8 mouse cellular contexts compared by ENCODE assay signal in the genomic region with DNA sequence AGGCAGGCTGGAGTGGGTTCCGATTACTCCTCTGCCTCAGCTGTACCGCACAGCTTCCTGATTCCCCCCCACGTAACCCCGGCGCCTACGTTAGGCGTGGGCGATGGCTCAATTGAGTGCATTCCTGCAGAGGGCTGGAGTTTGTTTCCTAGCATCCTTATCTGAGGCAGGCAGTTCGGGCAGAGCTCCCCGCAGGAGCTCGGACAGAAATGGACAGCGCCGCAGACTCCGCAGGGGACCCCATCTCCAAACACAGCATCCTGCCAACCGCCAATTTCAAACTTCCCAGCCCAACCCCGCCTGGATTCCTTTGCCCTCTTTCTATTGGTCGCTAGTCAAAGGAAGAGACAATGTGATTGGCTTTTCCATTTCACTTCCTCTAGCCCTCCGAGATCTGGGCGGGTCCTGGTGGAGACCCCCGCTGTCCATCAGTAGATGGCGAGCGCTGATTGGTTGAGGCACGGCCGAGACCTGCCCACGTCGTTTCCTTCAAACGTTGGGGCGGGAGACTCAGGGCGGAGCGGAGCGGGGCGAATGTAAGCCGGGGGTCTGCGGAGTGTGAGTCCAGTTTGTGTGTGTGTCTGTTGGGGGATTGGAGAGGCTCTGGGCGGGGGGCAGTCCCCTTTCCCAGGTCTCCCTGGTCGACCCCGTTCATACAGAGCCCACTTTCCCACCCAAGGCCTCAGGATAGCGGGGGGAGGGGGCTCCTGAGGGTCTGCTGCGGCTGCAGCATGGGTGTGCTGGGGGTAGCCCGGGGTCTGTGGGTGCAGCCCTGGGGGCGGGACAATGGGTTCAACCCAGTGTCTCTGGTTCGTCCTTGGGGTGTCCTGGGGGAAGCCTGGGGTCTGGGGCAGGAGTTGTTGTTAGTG. TPM values are rescaled to one million over a fixed set of nuclear protein-coding genes. Genes with fewer than 3 reads are reported as not detected.
DNase-seq lines count a peak whose midpoint lies in the region; ATAC-seq and TF ChIP-seq lines count a peak whose summit lies in the region.

Gene Cit, plus strand, starts transcription at position 513 of the 869 bp plus-strand sequence.

- H3K4me3 ChIP-seq in C2C12 (ENCODE audit: insufficient read depth, poor library complexity, severe bottlenecking) = peak within 1 kb of the TSS; percentile 91
- peak within 1 kb of the TSS; percentile 74 for H3K4me3 ChIP-seq in embryonic fibroblast, embryonic 13.5 days (ENCODE audit: insufficient read depth, low read length)
- peak within 1 kb of the TSS; percentile 95 for H3K4me3 ChIP-seq in heart, embryonic 10.5 days
- peak within 1 kb of the TSS; percentile 89 for H3K4me3 ChIP-seq in kidney, embryonic 14.5 days (ENCODE audit: low read length)
- peak within 1 kb of the TSS; percentile 69 for H3K4me3 ChIP-seq in limb, embryonic 15.5 days
- peak within 1 kb of the TSS; percentile 46 for H3K4me3 ChIP-seq in midbrain, postnatal 0 days (ENCODE audit: low read depth, low read length)

- TF ChIP-seq POLR2A in embryonic fibroblast, embryonic 13.5 days (IDR thresholded peaks at IDR 0.05; ENCODE audit: low read depth, low read length) = peak; percentile 47

- peak; percentile 99 for ATAC-seq in kidney, embryonic 14.5 days (ENCODE audit: low FRiP score, low TSS enrichment)
- ATAC-seq in limb, embryonic 15.5 days (ENCODE audit: insufficient number of reproducible peaks, low FRiP score, low TSS enrichment, low read depth) = peak; percentile 96
- peak; percentile 99 for ATAC-seq in midbrain, postnatal 0 days (ENCODE audit: low FRiP score)

- peak within 1 kb of the TSS; percentile 91 for H3K4me2 ChIP-seq in kidney, embryonic 14.5 days (replicated peaks; ENCODE audit: low read depth, low read length)
- H3K4me2 ChIP-seq in limb, embryonic 15.5 days = peak within 1 kb of the TSS; percentile 98
- H3K4me2 ChIP-seq in midbrain, postnatal 0 days (ENCODE audit: low read depth, low read length, poor library complexity, severe bottlenecking) = peak within 1 kb of the TSS; percentile 100

- peaks cover 49% of the 10 kb centered on the region for H3K79me2 ChIP-seq in C2C12 (ENCODE audit: control insufficient read depth, insufficient read depth)

- H3ac ChIP-seq in C2C12 (ENCODE audit: control insufficient read depth, insufficient read length, low read depth) = peak within 1 kb of the TSS; percentile 62

- no peak within 1 kb of the TSS for H3K27ac ChIP-seq in embryonic fibroblast, embryonic 13.5 days (ENCODE audit: insufficient read depth, low read length)
- H3K27ac ChIP-seq in heart, embryonic 10.5 days = peak within 1 kb of the TSS; percentile 93
- peak within 1 kb of the TSS; percentile 33; the same call in 1 of the 2 replicates for H3K27ac ChIP-seq in kidney, embryonic 14.5 days (ENCODE audit: low read depth, low read length)
- H3K27ac ChIP-seq in limb, embryonic 15.5 days = peak within 1 kb of the TSS; percentile 44; the same call in 1 of the 2 replicates
- H3K27ac ChIP-seq in midbrain, postnatal 0 days (ENCODE audit: low read depth, low read length) = no peak within 1 kb of the TSS

- H3K36me3 ChIP-seq in C2C12 (ENCODE audit: control insufficient read depth, insufficient read depth) = peaks cover 12% of the 10 kb centered on the region
- peaks cover 18% of the 10 kb centered on the region for H3K36me3 ChIP-seq in heart, embryonic 10.5 days
- H3K36me3 ChIP-seq in kidney, embryonic 14.5 days (ENCODE audit: control insufficient read depth, insufficient read depth, low read length) = no peaks in the 10 kb centered on the region; the same call in 1 of the 2 replicates
- H3K36me3 ChIP-seq in limb, embryonic 15.5 days = no peaks in the 10 kb centered on the region
- H3K36me3 ChIP-seq in midbrain, postnatal 0 days (ENCODE audit: insufficient read depth, low read length) = no peaks in the 10 kb centered on the region

- peak within 1 kb of the TSS; percentile 85 for H3K9ac ChIP-seq in kidney, embryonic 14.5 days (ENCODE audit: low read depth, low read length)
- peak within 1 kb of the TSS; percentile 66 for H3K9ac ChIP-seq in limb, embryonic 15.5 days
- peak within 1 kb of the TSS; percentile 39; the same call in 1 of the 2 replicates for H3K9ac ChIP-seq in midbrain, postnatal 0 days (replicated peaks; ENCODE audit: low read length, poor library complexity, severe bottlenecking)

- H3K27me3 ChIP-seq in C2C12 (ENCODE audit: control insufficient read depth, insufficient read depth, insufficient read length) = no peaks in the 10 kb centered on the region
- no peaks in the 10 kb centered on the region for H3K27me3 ChIP-seq in heart, embryonic 10.5 days (ENCODE audit: insufficient read depth, poor library complexity, severe bottlenecking)
- H3K27me3 ChIP-seq in kidney, embryonic 14.5 days (ENCODE audit: control insufficient read depth, insufficient read depth, low read length) = no peaks in the 10 kb centered on the region
- no peaks in the 10 kb centered on the region for H3K27me3 ChIP-seq in limb, embryonic 15.5 days
- H3K27me3 ChIP-seq in midbrain, postnatal 0 days (ENCODE audit: insufficient read depth, low read length) = no peaks in the 10 kb centered on the region

- H3K4me1 ChIP-seq in embryonic fibroblast, embryonic 13.5 days (ENCODE audit: control insufficient read depth, insufficient read depth, low read length) = 0 out of 2 replicates have a peak, but pooled peaks cover 5% of the 10 kb centered on the region
- peaks cover 15% of the 10 kb centered on the region for H3K4me1 ChIP-seq in heart, embryonic 10.5 days
- peaks cover 12% of the 10 kb centered on the region for H3K4me1 ChIP-seq in kidney, embryonic 14.5 days (ENCODE audit: control insufficient read depth, insufficient read depth, low read length)
- H3K4me1 ChIP-seq in limb, embryonic 15.5 days = peaks cover 24% of the 10 kb centered on the region
- H3K4me1 ChIP-seq in midbrain, postnatal 0 days (ENCODE audit: insufficient read depth, low read length) = 0 out of 2 replicates have a peak, but pooled peaks cover 4% of the 10 kb centered on the region

- H3K79me3 ChIP-seq in C2C12 (ENCODE audit: low read depth) = peaks cover 37% of the 10 kb centered on the region

- no peaks in the 10 kb centered on the region for H3K9me3 ChIP-seq in heart, embryonic 10.5 days
- no peaks in the 10 kb centered on the region for H3K9me3 ChIP-seq in kidney, embryonic 14.5 days (ENCODE audit: control insufficient read depth, low read length)
- H3K9me3 ChIP-seq in limb, embryonic 15.5 days = no peaks in the 10 kb centered on the region
- no peaks in the 10 kb centered on the region for H3K9me3 ChIP-seq in midbrain, postnatal 0 days (ENCODE audit: low read length)

- WGBS in heart, embryonic 10.5 days = under 1% methylated on average over 42 of the region's 42 CpGs
- WGBS in kidney, embryonic 14.5 days = 1% methylated on average over 42 of the region's 42 CpGs
- under 1% methylated on average over 41 of the region's 42 CpGs for WGBS in limb, embryonic 15.5 days
- under 1% methylated on average over 42 of the region's 42 CpGs for WGBS in midbrain, postnatal 0 days

- peak; percentile 94 for DNase-seq in brain, adult 2 months (ENCODE audit: low read depth, low spot score)
- peak; percentile 98 for DNase-seq in heart, embryonic 10.5 days (ENCODE audit: low spot score)
- DNase-seq in midbrain, postnatal 0 days (ENCODE audit: low spot score) = peak; percentile 96
- peak; percentile 89 to 95 for DNase-seq in spleen, postnatal 10 days (ENCODE audit: low spot score in 2 of 2)

- TF ChIP-seq CTCF in C2C12 (IDR thresholded peaks at IDR 0.05; ENCODE audit: control insufficient read depth, insufficient read depth, insufficient read length) = no peak
- no peak for TF ChIP-seq CTCF in embryonic fibroblast, embryonic 13.5 days (IDR thresholded peaks at IDR 0.05; ENCODE audit: borderline replicate concordance, insufficient read depth, low read length)
- no peak for TF ChIP-seq CTCF in midbrain, postnatal 0 days (IDR thresholded peaks at IDR 0.05)

TF ChIP-seq in C2C12, 6 proteins besides CTCF, POLR2A, EP300 and RAD21:
- TF ChIP-seq CEBPB (IDR thresholded peaks at IDR 0.05; ENCODE audit: low read depth) = no peak
- TF ChIP-seq MYOG (IDR thresholded peaks at IDR 0.05; ENCODE audit: control insufficient read depth, extremely low read depth, insufficient read length) = no peak
- no peak for TF ChIP-seq FOSL1 (IDR thresholded peaks at IDR 0.05; ENCODE audit: insufficient read depth, low read length, poor library complexity, severe bottlenecking)
- TF ChIP-seq USF1 (IDR thresholded peaks at IDR 0.05; ENCODE audit: low read depth) = no peak

RNA-seq across cellular contexts. Expression of gene Cit, which starts in this region (rescaled TPM):
- polyA plus RNA-seq in C2C12 (2012; fragmentation: generic; extraction: Trizol) = 19.9 TPM
- 12.8 and 14.3 TPM in 2 replicates for polyA plus RNA-seq in embryonic fibroblast, embryonic 13.5 days (2011; ENCODE audit: insufficient read length, low read depth, missing spikeins)
- 28.4 and 38.5 TPM in 2 replicates for polyA plus RNA-seq in heart, embryonic 10.5 days (2016; fragmentation: Nextera tagmentation; extraction: Ambion mirVana)
- 31.9 and 34.9 TPM in 2 replicates for polyA plus RNA-seq in kidney, embryonic 14.5 days (2014; fragmentation: Nextera tagmentation; extraction: Ambion mirVana)
- polyA plus RNA-seq in limb, embryonic 15.5 days (2015; fragmentation: Nextera tagmentation; extraction: Ambion mirVana) = 22.2 and 22.8 TPM in 2 replicates
- total RNA-seq in midbrain, postnatal 0 days (2014; rRNA removed) = 34.7 and 39.2 TPM in 2 replicates
- 31.6 and 35.9 TPM in 2 replicates for polyA plus RNA-seq in midbrain, postnatal 0 days (2015; fragmentation: Nextera tagmentation; extraction: Ambion mirVana)

Comparison
In these comparisons a context has a peak if more than half of its experiments do, and no peak if none do; other contexts are left out.
1. H3K27ac ChIP-seq: peak in heart, embryonic 10.5 days (single experiment), kidney, embryonic 14.5 days (single experiment) and limb, embryonic 15.5 days (single experiment); none in embryonic fibroblast, embryonic 13.5 days (single experiment) and midbrain, postnatal 0 days (single experiment).
2. Peak in every context shown above with its lines, with median percentiles within 50 percentile points of each other: H3K4me3 ChIP-seq, DNase-seq, ATAC-seq, H3K4me2 ChIP-seq and H3K9ac ChIP-seq.